Mouse (Mus musculus): ENCODE data around the gene Exosc7. TPM values are rescaled to one million over a fixed set of nuclear protein-coding genes. Genes with fewer than 3 reads are reported as not detected.

The Exosc7 gene
- polyA plus RNA-seq, 1 experiment from 2014 or later: 71.4 TPM

DNA sequence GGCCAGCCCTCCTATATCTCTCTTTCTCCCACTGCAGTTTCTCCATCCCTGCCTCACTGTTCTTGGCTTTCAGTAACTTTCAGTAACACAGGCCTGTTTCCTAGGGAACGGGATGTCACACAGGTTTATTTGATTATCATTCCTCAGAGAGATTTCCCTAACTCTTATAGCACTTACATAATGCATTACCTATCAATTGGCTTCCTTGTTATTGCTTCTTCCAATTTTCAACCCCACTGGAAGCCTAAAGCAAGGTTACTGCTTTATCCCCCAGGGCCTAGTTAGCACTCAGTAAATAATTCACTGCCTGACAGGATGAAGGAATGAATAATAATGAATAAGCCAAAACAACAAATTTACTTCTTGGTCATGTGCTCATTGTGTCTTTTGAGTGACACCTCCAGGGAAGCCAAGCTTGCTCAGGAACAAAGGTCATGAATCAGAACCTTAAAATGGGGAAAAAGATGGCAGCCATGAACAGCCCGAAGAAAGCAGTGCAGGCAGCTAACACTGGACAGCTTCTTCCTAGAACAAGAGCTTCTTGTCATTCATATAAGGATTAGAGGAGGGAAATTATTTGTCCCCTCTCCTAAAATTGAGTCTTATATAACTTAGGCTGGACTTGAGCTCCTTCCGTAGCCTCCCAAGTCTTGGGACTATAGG, 52.9 kb downstream of the Exosc7 start:
- H3K4me3 ChIP-seq (ENCODE audit: low read depth, low read length): no peak overlapping the region
- H3K4me1 ChIP-seq (ENCODE audit: control insufficient read depth, insufficient read depth, low read length): peaks cover 5% of the 10 kb centered on the region; the same call in 1 of the 2 replicates
- no peaks in the 10 kb centered on the region for H3K9me3 ChIP-seq (replicated peaks; ENCODE audit: control insufficient read depth, low read length, poor library complexity, severe bottlenecking)
- H3K27me3 ChIP-seq (ENCODE audit: control insufficient read depth, insufficient read depth, low read depth, low read length): no peaks in the 10 kb centered on the region
- H3K36me3 ChIP-seq (ENCODE audit: control insufficient read depth, insufficient read depth, low read length): no peaks in the 10 kb centered on the region
- WGBS: 66% methylated on average over 3 of the region's 3 CpGs
- H3K9ac ChIP-seq (ENCODE audit: low read depth, low read length): no peak overlapping the region
- no peak overlapping the region for H3K4me2 ChIP-seq (ENCODE audit: low read length)
- ATAC-seq: peak; percentile 66
- no peak overlapping the region for H3K27ac ChIP-seq (ENCODE audit: low read length)

GRCm38 (mm10) chr9:123173760-123174159, 60.7 kb downstream of the Exosc7 start:
- WGBS: 90% methylated on average over 6 of the region's 6 CpGs
- no peaks in the 10 kb centered on the region for H3K36me3 ChIP-seq (ENCODE audit: control insufficient read depth, insufficient read depth, low read length)
- H3K27ac ChIP-seq (ENCODE audit: low read length): no peak overlapping the region
- no peak overlapping the region for H3K4me2 ChIP-seq (ENCODE audit: low read length)
- H3K9me3 ChIP-seq (replicated peaks; ENCODE audit: control insufficient read depth, low read length, poor library complexity, severe bottlenecking): no peaks in the 10 kb centered on the region
- no peaks in the 10 kb centered on the region for H3K27me3 ChIP-seq (ENCODE audit: control insufficient read depth, insufficient read depth, low read depth, low read length)
- H3K4me3 ChIP-seq (ENCODE audit: low read depth, low read length): no peak overlapping the region
- ATAC-seq: no peak
- H3K9ac ChIP-seq (ENCODE audit: low read depth, low read length): no peak overlapping the region
- no peaks in the 10 kb centered on the region for H3K4me1 ChIP-seq (ENCODE audit: control insufficient read depth, insufficient read depth, low read length)

DNA sequence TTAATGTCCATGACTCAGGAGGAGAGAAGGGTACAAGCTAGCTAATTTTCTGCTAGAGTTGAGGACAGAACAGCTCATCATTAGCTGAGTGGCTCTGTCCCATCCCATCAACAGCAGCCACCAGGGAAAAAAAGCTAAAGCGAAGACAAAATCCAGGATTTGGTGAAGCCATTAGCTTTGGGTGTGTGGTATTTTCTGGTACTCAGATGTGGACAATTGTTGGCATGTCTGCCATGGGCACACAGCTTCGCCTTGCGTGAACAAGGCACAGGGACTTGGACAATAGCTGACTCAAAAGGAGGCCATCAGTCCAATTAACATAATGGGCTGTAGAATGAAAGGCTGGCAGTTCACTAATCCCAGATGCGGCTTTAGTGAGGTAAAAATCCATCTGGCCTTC, 61.3 kb downstream of the Exosc7 start:
- no peaks in the 10 kb centered on the region for H3K4me1 ChIP-seq (ENCODE audit: control insufficient read depth, insufficient read depth, low read length)
- no peak for ATAC-seq
- no peak overlapping the region for H3K4me3 ChIP-seq (ENCODE audit: low read depth, low read length)
- H3K9me3 ChIP-seq (replicated peaks; ENCODE audit: control insufficient read depth, low read length, poor library complexity, severe bottlenecking): no peaks in the 10 kb centered on the region
- no peaks in the 10 kb centered on the region for H3K36me3 ChIP-seq (ENCODE audit: control insufficient read depth, insufficient read depth, low read length)
- 24% methylated on average over 4 of the region's 4 CpGs for WGBS
- no peak overlapping the region for H3K4me2 ChIP-seq (ENCODE audit: low read length)
- H3K27ac ChIP-seq (ENCODE audit: low read length): no peak overlapping the region
- no peak overlapping the region for H3K9ac ChIP-seq (ENCODE audit: low read depth, low read length)
- H3K27me3 ChIP-seq (ENCODE audit: control insufficient read depth, insufficient read depth, low read depth, low read length): no peaks in the 10 kb centered on the region

- Histone ChIP-seq H3K9me3 (replicated peaks; ENCODE audit: control insufficient read depth, low read length, poor library complexity, severe bottlenecking) (no peaks in the 10 kb centered on the region), H3K4me2 (ENCODE audit: low read length) (no peak overlapping the region), H3K27me3 (ENCODE audit: control insufficient read depth, insufficient read depth, low read depth, low read length) (no peaks in the 10 kb centered on the region), H3K36me3 (ENCODE audit: control insufficient read depth, insufficient read depth, low read length) (no peaks in the 10 kb centered on the region), H3K27ac (ENCODE audit: low read length) (no peak overlapping the region), H3K4me1 (ENCODE audit: control insufficient read depth, insufficient read depth, low read length) (no peaks in the 10 kb centered on the region), H3K9ac (ENCODE audit: low read depth, low read length) (no peak overlapping the region), H3K4me3 (ENCODE audit: low read depth, low read length) (no peak overlapping the region)
- WGBS: 86% methylated on average over 9 of the region's 9 CpGs
- no peak for ATAC-seq
Observed at GRCm38 (mm10) chr9:123177380-123178048, 64.5 kb downstream of the Exosc7 start.

DNA sequence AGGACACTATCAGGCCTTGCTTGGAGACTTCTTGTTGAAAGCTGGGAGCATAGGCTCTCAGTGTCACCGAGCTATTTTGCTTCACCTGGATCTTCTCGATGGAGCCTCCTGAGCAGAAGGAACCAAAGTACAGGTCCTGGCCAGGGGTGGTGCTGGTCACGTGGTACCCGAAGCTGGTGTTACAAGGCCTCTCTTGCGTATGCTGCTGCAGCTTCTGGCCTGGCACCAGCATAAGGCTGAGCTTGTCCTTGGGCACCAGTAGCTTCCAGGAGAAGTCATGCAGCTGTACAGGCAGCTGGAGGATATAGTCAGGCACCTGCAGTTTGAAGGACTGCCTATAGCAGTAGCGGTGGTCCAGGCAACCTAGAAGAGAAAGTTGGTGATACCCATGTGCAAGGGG, 67.0 kb downstream of the Exosc7 start:
- H3K4me3 ChIP-seq (ENCODE audit: low read depth, low read length): no peak overlapping the region
- H3K27me3 ChIP-seq (ENCODE audit: control insufficient read depth, insufficient read depth, low read depth, low read length): no peaks in the 10 kb centered on the region
- no peak overlapping the region for H3K4me2 ChIP-seq (ENCODE audit: low read length)
- H3K9ac ChIP-seq (ENCODE audit: low read depth, low read length): no peak overlapping the region
- H3K4me1 ChIP-seq (ENCODE audit: control insufficient read depth, insufficient read depth, low read length): no peaks in the 10 kb centered on the region
- 93% methylated on average over 6 of the region's 6 CpGs for WGBS
- no peaks in the 10 kb centered on the region for H3K36me3 ChIP-seq (ENCODE audit: control insufficient read depth, insufficient read depth, low read length)
- H3K27ac ChIP-seq (ENCODE audit: low read length): no peak overlapping the region
- no peaks in the 10 kb centered on the region for H3K9me3 ChIP-seq (replicated peaks; ENCODE audit: control insufficient read depth, low read length, poor library complexity, severe bottlenecking)
- ATAC-seq: no peak

GRCm38 (mm10) chr9:123183226-123183625, 70.2 kb downstream of the Exosc7 start:
- no peaks in the 10 kb centered on the region for H3K36me3 ChIP-seq (ENCODE audit: control insufficient read depth, insufficient read depth, low read length)
- no peak overlapping the region for H3K4me2 ChIP-seq (ENCODE audit: low read length)
- WGBS: 79% methylated on average over 8 of the region's 8 CpGs
- H3K9ac ChIP-seq (ENCODE audit: low read depth, low read length): no peak overlapping the region
- no peak overlapping the region for H3K4me3 ChIP-seq (ENCODE audit: low read depth, low read length)
- no peaks in the 10 kb centered on the region for H3K9me3 ChIP-seq (replicated peaks; ENCODE audit: control insufficient read depth, low read length, poor library complexity, severe bottlenecking)
- no peak overlapping the region for H3K27ac ChIP-seq (ENCODE audit: low read length)
- no peak for ATAC-seq
- H3K27me3 ChIP-seq (ENCODE audit: control insufficient read depth, insufficient read depth, low read depth, low read length): no peaks in the 10 kb centered on the region
- H3K4me1 ChIP-seq (ENCODE audit: control insufficient read depth, insufficient read depth, low read length): no peaks in the 10 kb centered on the region

- no peak overlapping the region for H3K27ac ChIP-seq (ENCODE audit: low read length)
- 60% methylated on average over 2 of the region's 2 CpGs for WGBS
- H3K9me3 ChIP-seq (replicated peaks; ENCODE audit: control insufficient read depth, low read length, poor library complexity, severe bottlenecking): no peaks in the 10 kb centered on the region
- no peaks in the 10 kb centered on the region for H3K4me1 ChIP-seq (ENCODE audit: control insufficient read depth, insufficient read depth, low read length)
- no peak overlapping the region for H3K4me2 ChIP-seq (ENCODE audit: low read length)
- H3K27me3 ChIP-seq (ENCODE audit: control insufficient read depth, insufficient read depth, low read depth, low read length): no peaks in the 10 kb centered on the region
- H3K4me3 ChIP-seq (ENCODE audit: low read depth, low read length): no peak overlapping the region
- H3K9ac ChIP-seq (ENCODE audit: low read depth, low read length): no peak overlapping the region
- no peaks in the 10 kb centered on the region for H3K36me3 ChIP-seq (ENCODE audit: control insufficient read depth, insufficient read depth, low read length)
- ATAC-seq: no peak
Observed at GRCm38 (mm10) chr9:123185546-123185945, 72.5 kb downstream of the Exosc7 start.

Other genes starting within 250 kb of the Exosc7 start
- 121 and 131 TPM in 2 replicates for gene Zfp445, start 247.2 kb upstream of the Exosc7 start, polyA plus RNA-seq (2015; fragmentation: Nextera tagmentation; extraction: Ambion mirVana)
- 4.7 and 4.9 TPM in 2 replicates for gene Zkscan7, start 227.5 kb upstream of the Exosc7 start, polyA plus RNA-seq (2015; fragmentation: Nextera tagmentation; extraction: Ambion mirVana)
- gene Zfp105, start 190.1 kb upstream of the Exosc7 start, polyA plus RNA-seq (2015; fragmentation: Nextera tagmentation; extraction: Ambion mirVana): 16.8 and 19.7 TPM in 2 replicates
- 26.8 and 31.9 TPM in 2 replicates for gene 1110059G10Rik, start 162.2 kb upstream of the Exosc7 start, polyA plus RNA-seq (2015; fragmentation: Nextera tagmentation; extraction: Ambion mirVana)
- 5.5 and 9.0 TPM in 2 replicates for gene Kif15, start 162.2 kb upstream of the Exosc7 start, polyA plus RNA-seq (2015; fragmentation: Nextera tagmentation; extraction: Ambion mirVana)
- gene Tmem42, start 91.9 kb upstream of the Exosc7 start, polyA plus RNA-seq (2015; fragmentation: Nextera tagmentation; extraction: Ambion mirVana): 29.5 and 30.1 TPM in 2 replicates
- 0.43 and 0.65 TPM in 2 replicates for gene Tgm4, start 78.5 kb upstream of the Exosc7 start, polyA plus RNA-seq (2015; fragmentation: Nextera tagmentation; extraction: Ambion mirVana)
- gene Zdhhc3, start within 50 bp of the Exosc7 start, polyA plus RNA-seq (2015; fragmentation: Nextera tagmentation; extraction: Ambion mirVana): 83.8 and 84.9 TPM in 2 replicates
- 2.2 and 3.6 TPM in 2 replicates for gene Clec3b, start 37.7 kb downstream of the Exosc7 start, polyA plus RNA-seq (2015; fragmentation: Nextera tagmentation; extraction: Ambion mirVana)
- 0.07 and 0.19 TPM in 2 replicates for gene Cdcp1, start 102.8 kb downstream of the Exosc7 start, polyA plus RNA-seq (2015; fragmentation: Nextera tagmentation; extraction: Ambion mirVana)
- 30.1 and 35.8 TPM in 2 replicates for gene Tmem158, start 147.5 kb downstream of the Exosc7 start, polyA plus RNA-seq (2015; fragmentation: Nextera tagmentation; extraction: Ambion mirVana)

Measured in midbrain, embryonic 16.5 days (tissue).